Mouse (Mus musculus) bone marrow macrophage, adult 2 months (primary cell): ENCODE measurements around the gene Ubr2. TPM values are rescaled to one million over a fixed set of nuclear protein-coding genes. Genes with fewer than 3 reads are reported as not detected.

ENCODE experiments used
- H3K27ac ChIP-seq: 2 replicates; pipeline ENCODE4 v1.5.1; 2012; ENCODE audit warnings: low read depth, low read length; ENCODE audit not compliant: insufficient read depth
- H3K4me1 ChIP-seq: 2 replicates; pipeline ENCODE4 v1.6.1; 2012; ENCODE audit warnings: low read length; ENCODE audit not compliant: control insufficient read depth, insufficient read depth
- H3K4me3 ChIP-seq: 2 replicates; pipeline ENCODE4 v1.5.1; 2012; ENCODE audit warnings: mild to moderate bottlenecking, low read length, moderate library complexity; ENCODE audit not compliant: insufficient read depth
- CTCF ChIP-seq: IDR thresholded peaks from 2 replicates; pipeline ENCODE4 v1.5.1; 2012; ENCODE audit warnings: low read depth, mild to moderate bottlenecking, low read length, moderate library complexity
- POLR2A ChIP-seq: IDR thresholded peaks from 2 replicates; pipeline ENCODE4 v1.6.1; 2012; ENCODE audit warnings: mild to moderate bottlenecking, low read depth, low read length, borderline replicate concordance
- polyA plus RNA-seq: library from polyadenylated mRNA; stranded (reverse); fragments of >200 nt; gene quantifications from 2 replicates; pipeline ENCODE4 v1.2.4, GENCODE M21; 2012; ENCODE audit not compliant: missing spikeins, insufficient read depth, insufficient read length

Ubr2 gene
- polyA plus RNA-seq = 53.7 and 55.1 TPM in 2 replicates

- Histone ChIP-seq H3K4me3 (peak within 1 kb of the TSS; percentile 84), H3K4me1 (peaks cover 21% of the 10 kb centered on the region), H3K27ac (peak within 1 kb of the TSS; percentile 84)
- TF ChIP-seq POLR2A = no peak
- no peak for TF ChIP-seq CTCF
These were observed at the start of gene Ubr2 for GRCm38 (mm10) chr17:47009898-47010721. Gene Ubr2, minus strand, starts transcription at chr17:47010556.

GRCm38 (mm10) chr17:47059836-47060360 lies 49.5 kb upstream of the Ubr2 start:
- H3K4me3 ChIP-seq = no peak overlapping the region
- TF ChIP-seq POLR2A (no peak), CTCF (no peak)
- H3K4me1 ChIP-seq = peaks cover 16% of the 10 kb centered on the region
- H3K27ac ChIP-seq = no peak overlapping the region

GRCm38 (mm10) chr17:47057966-47058365 lies 47.6 kb upstream of the Ubr2 start:
- no peak overlapping the region for H3K27ac ChIP-seq
- H3K4me3 ChIP-seq = no peak overlapping the region
- peaks cover 15% of the 10 kb centered on the region for H3K4me1 ChIP-seq
- no peak for TF ChIP-seq POLR2A
- no peak for TF ChIP-seq CTCF

- no peak for TF ChIP-seq CTCF
- TF ChIP-seq POLR2A = no peak
- H3K4me1 ChIP-seq = peaks cover 15% of the 10 kb centered on the region
- H3K27ac ChIP-seq = no peak overlapping the region
- H3K4me3 ChIP-seq = no peak overlapping the region
These were observed 46.1 kb upstream of the Ubr2 start for GRCm38 (mm10) chr17:47056476-47056875.

GRCm38 (mm10) chr17:47055121-47055520 lies 44.8 kb upstream of the Ubr2 start:
- peak overlapping the region; percentile 51; the same call in 1 of the 2 replicates for H3K4me3 ChIP-seq
- H3K4me1 ChIP-seq = peaks cover 20% of the 10 kb centered on the region
- peak overlapping the region; percentile 81 for H3K27ac ChIP-seq
- TF ChIP-seq CTCF = no peak
- no peak for TF ChIP-seq POLR2A

- Histone ChIP-seq H3K4me3 (peak overlapping the region; percentile 51), H3K27ac (peak overlapping the region; percentile 82), H3K4me1 (peaks cover 20% of the 10 kb centered on the region)
- TF ChIP-seq POLR2A (no peak), CTCF (no peak)
These were observed 44.3 kb upstream of the Ubr2 start for GRCm38 (mm10) chr17:47054613-47055012.

GRCm38 (mm10) chr17:47050678-47051077 lies 40.3 kb upstream of the Ubr2 start:
- TF ChIP-seq CTCF (no peak), POLR2A (no peak)
- Histone ChIP-seq H3K4me3 (no peak overlapping the region), H3K4me1 (peaks cover 17% of the 10 kb centered on the region)

GRCm38 (mm10) chr17:47042866-47043265 lies 32.5 kb upstream of the Ubr2 start:
- Histone ChIP-seq H3K4me1 (no peaks in the 10 kb centered on the region), H3K4me3 (no peak overlapping the region), H3K27ac (no peak overlapping the region)
- TF ChIP-seq POLR2A (no peak), CTCF (no peak)

More at GRCm38 (mm10) chr17:47050678-47051077, 40.3 kb upstream of the Ubr2 start:
- H3K27ac ChIP-seq = no peak overlapping the region

GRCm38 (mm10) chr17:47038844-47039803 lies 28.8 kb upstream of the Ubr2 start:
- H3K4me1 ChIP-seq = peaks cover 6% of the 10 kb centered on the region
- no peak overlapping the region for H3K27ac ChIP-seq
- H3K4me3 ChIP-seq = no peak overlapping the region
- peak; percentile 96 for TF ChIP-seq CTCF
- no peak for TF ChIP-seq POLR2A
